Mouse (Mus musculus): ENCODE data around the gene Gid8. TPM values are rescaled to one million over a fixed set of nuclear protein-coding genes. Genes with fewer than 3 reads are reported as not detected.
A peak's percentile ranks its signal among the peaks of the same experiment; 100 is the strongest.

Gid8 gene
- polyA plus RNA-seq, 1 experiment from 2014 or later = 50.9 TPM

DNA sequence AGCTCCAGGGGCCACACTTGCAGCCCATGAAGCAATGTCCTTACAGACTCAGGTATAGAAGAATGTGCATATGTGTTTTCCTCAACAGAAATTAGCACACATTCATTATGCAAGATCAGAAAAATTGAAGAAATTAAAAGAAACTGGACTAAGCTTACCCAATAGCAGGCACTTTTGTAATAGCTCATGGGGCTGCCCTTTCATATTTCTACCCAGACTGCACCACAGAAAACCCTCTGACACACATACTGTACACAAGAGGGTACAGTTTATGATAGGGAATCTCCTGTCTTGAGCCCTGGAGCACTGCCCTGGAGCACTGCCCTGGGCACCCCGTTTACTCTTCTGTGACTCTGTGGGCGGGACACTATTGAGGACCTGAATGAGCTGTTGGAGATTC, 28.1 kb downstream of the Gid8 start:
- Histone ChIP-seq H3K27me3 (ENCODE audit: control insufficient read depth, insufficient read depth, low read depth, low read length) (no peaks in the 10 kb centered on the region; the same call in 1 of the 2 replicates), H3K27ac (ENCODE audit: low read length) (no peak overlapping the region), H3K36me3 (ENCODE audit: control insufficient read depth, insufficient read depth, low read length) (no peaks in the 10 kb centered on the region), H3K4me2 (ENCODE audit: low read depth, low read length) (no peak overlapping the region), H3K4me1 (replicated peaks; ENCODE audit: control insufficient read depth, insufficient read depth, low read length) (no peaks in the 10 kb centered on the region), H3K4me3 (ENCODE audit: low read length) (no peak overlapping the region), H3K9me3 (ENCODE audit: control insufficient read depth, low read length) (no peaks in the 10 kb centered on the region), H3K9ac (ENCODE audit: low read length) (no peak overlapping the region)
- no peak for ATAC-seq (ENCODE audit: low read depth)
- WGBS = 57% methylated on average over 2 of the region's 2 CpGs

DNA sequence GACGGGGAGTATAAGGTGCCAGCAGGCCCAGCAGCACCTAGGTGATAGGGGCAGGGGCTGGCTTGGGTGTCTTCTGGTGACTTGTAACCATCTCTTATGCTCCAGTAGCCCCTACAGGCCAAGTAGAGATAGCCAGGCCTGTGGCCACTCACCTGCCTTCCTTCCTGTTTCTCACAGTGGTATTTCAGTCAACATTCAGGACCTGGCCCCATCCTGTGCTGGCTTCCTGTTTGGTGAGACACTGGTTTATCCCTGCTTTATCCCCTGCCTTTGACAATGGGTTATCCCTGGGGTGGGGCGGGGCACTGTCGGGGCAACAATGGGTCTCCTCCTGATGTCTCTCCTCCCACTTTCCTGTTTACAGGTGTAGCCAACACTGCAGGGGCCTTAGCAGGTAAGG, 30.4 kb downstream of the Gid8 start:
- Histone ChIP-seq H3K4me3 (ENCODE audit: low read length) (no peak overlapping the region), H3K4me2 (ENCODE audit: low read depth, low read length) (no peak overlapping the region), H3K36me3 (ENCODE audit: control insufficient read depth, insufficient read depth, low read length) (no peaks in the 10 kb centered on the region), H3K27me3 (ENCODE audit: control insufficient read depth, insufficient read depth, low read depth, low read length) (no peaks in the 10 kb centered on the region), H3K9ac (ENCODE audit: low read length) (no peak overlapping the region), H3K27ac (ENCODE audit: low read length) (no peak overlapping the region), H3K9me3 (ENCODE audit: control insufficient read depth, low read length) (no peaks in the 10 kb centered on the region), H3K4me1 (replicated peaks; ENCODE audit: control insufficient read depth, insufficient read depth, low read length) (no peaks in the 10 kb centered on the region)
- 19% methylated on average over 3 of the region's 3 CpGs for WGBS
- no peak for ATAC-seq (ENCODE audit: low read depth)

- WGBS = 54% methylated on average over 7 of the region's 7 CpGs
- Histone ChIP-seq H3K4me2 (ENCODE audit: low read depth, low read length) (no peak overlapping the region), H3K4me1 (replicated peaks; ENCODE audit: control insufficient read depth, insufficient read depth, low read length) (no peaks in the 10 kb centered on the region), H3K27ac (ENCODE audit: low read length) (no peak overlapping the region), H3K36me3 (ENCODE audit: control insufficient read depth, insufficient read depth, low read length) (no peaks in the 10 kb centered on the region), H3K9me3 (ENCODE audit: control insufficient read depth, low read length) (no peaks in the 10 kb centered on the region), H3K9ac (ENCODE audit: low read length) (no peak overlapping the region), H3K4me3 (ENCODE audit: low read length) (no peak overlapping the region), H3K27me3 (ENCODE audit: control insufficient read depth, insufficient read depth, low read depth, low read length) (no peaks in the 10 kb centered on the region)
- ATAC-seq (ENCODE audit: low read depth) = no peak
Observed at GRCm38 (mm10) chr2:180741421-180741820, 31.5 kb downstream of the Gid8 start.

- Histone ChIP-seq H3K9ac (ENCODE audit: low read length) (no peak overlapping the region), H3K4me3 (ENCODE audit: low read length) (no peak overlapping the region), H3K27me3 (ENCODE audit: control insufficient read depth, insufficient read depth, low read depth, low read length) (no peaks in the 10 kb centered on the region), H3K9me3 (ENCODE audit: control insufficient read depth, low read length) (no peaks in the 10 kb centered on the region), H3K27ac (ENCODE audit: low read length) (no peak overlapping the region), H3K4me1 (replicated peaks; ENCODE audit: control insufficient read depth, insufficient read depth, low read length) (no peaks in the 10 kb centered on the region), H3K36me3 (ENCODE audit: control insufficient read depth, insufficient read depth, low read length) (no peaks in the 10 kb centered on the region), H3K4me2 (ENCODE audit: low read depth, low read length) (no peak overlapping the region)
- 76% methylated on average over 6 of the region's 6 CpGs for WGBS
- ATAC-seq (ENCODE audit: low read depth) = no peak
Observed at GRCm38 (mm10) chr2:180742820-180743219, 32.9 kb downstream of the Gid8 start.

DNA sequence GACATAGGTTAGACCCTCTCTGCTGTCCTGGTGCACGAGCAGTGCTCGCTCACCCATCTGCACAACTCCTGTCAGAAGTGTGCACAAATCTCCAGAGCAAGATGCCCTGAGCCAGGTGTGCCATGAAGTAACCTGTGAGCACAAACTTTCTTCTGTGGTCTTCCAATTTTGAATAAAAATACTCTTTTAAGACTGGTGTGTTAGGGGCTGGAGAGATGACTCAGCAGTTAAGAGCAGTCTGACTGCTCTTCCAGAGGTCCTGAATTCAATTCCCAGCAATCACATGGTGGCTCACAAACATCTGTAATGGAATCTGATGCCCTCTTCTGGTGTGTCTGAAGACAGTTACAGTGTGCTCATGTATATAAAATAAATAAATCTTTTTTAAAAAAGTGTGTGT, 33.4 kb downstream of the Gid8 start:
- Histone ChIP-seq H3K4me1 (replicated peaks; ENCODE audit: control insufficient read depth, insufficient read depth, low read length) (no peaks in the 10 kb centered on the region), H3K27me3 (ENCODE audit: control insufficient read depth, insufficient read depth, low read depth, low read length) (no peaks in the 10 kb centered on the region), H3K4me2 (ENCODE audit: low read depth, low read length) (no peak overlapping the region), H3K4me3 (ENCODE audit: low read length) (no peak overlapping the region), H3K27ac (ENCODE audit: low read length) (no peak overlapping the region), H3K36me3 (ENCODE audit: control insufficient read depth, insufficient read depth, low read length) (no peaks in the 10 kb centered on the region), H3K9ac (ENCODE audit: low read length) (no peak overlapping the region), H3K9me3 (ENCODE audit: control insufficient read depth, low read length) (no peaks in the 10 kb centered on the region)
- ATAC-seq (ENCODE audit: low read depth) = no peak
- WGBS = 81% methylated on average over 2 of the region's 2 CpGs

DNA sequence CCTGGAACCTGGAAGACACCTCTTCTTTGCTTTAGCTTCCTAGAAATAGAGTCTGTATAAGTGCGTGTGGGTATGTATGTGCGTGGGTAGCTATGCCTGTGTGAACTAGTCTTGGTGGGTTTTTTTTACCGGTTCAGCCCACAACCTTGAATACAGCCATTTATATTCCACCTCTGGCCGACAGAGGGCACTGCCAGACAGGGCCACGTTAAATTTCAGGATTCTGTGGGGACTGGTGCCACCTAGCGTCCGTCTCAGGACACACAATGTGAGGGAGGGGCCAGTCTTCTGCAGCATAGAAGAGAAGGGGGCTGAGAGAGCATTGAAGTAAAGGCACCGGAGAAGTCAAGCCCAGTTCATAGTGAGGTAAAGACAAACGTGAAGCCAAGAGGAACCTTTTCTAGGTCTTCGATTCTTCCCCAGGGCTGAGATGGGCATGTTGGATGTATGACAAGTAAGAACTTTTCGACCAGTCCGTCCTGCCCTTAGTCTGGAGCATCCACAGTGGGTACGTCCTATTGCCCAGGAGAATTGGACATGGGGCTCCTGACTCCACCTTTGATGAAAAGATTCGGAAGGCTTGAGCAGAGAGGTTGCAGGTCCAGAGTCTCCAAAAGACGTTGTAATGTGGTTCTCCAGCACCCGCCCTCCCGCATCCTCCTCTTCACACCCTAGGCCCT, 35.5 kb downstream of the Gid8 start:
- no peak overlapping the region for H3K27ac ChIP-seq (ENCODE audit: low read length)
- 32% methylated on average over 17 of the region's 17 CpGs for WGBS

GRCm38 (mm10) chr2:180746569-180747192, 36.8 kb downstream of the Gid8 start:
- no peak overlapping the region for H3K4me2 ChIP-seq (ENCODE audit: low read depth, low read length)
- 43% methylated on average over 5 of the region's 5 CpGs for WGBS

More for the DNA sequence above, 35.5 kb downstream of the Gid8 start:
- peak; percentile 69 for ATAC-seq (ENCODE audit: low read depth)
- no peaks in the 10 kb centered on the region for H3K27me3 ChIP-seq (ENCODE audit: control insufficient read depth, insufficient read depth, low read depth, low read length)
- H3K4me3 ChIP-seq (ENCODE audit: low read length) = no peak overlapping the region
- no peak overlapping the region for H3K9ac ChIP-seq (ENCODE audit: low read length)
- H3K9me3 ChIP-seq (ENCODE audit: control insufficient read depth, low read length) = no peaks in the 10 kb centered on the region
- H3K4me1 ChIP-seq (replicated peaks; ENCODE audit: control insufficient read depth, insufficient read depth, low read length) = no peaks in the 10 kb centered on the region
- no peaks in the 10 kb centered on the region for H3K36me3 ChIP-seq (ENCODE audit: control insufficient read depth, insufficient read depth, low read length)
- H3K4me2 ChIP-seq (ENCODE audit: low read depth, low read length) = no peak overlapping the region

GRCm38 (mm10) chr2:180748904-180749303, 39.0 kb downstream of the Gid8 start:
- Histone ChIP-seq H3K4me3 (ENCODE audit: low read length) (no peak overlapping the region), H3K9ac (ENCODE audit: low read length) (no peak overlapping the region), H3K4me1 (replicated peaks; ENCODE audit: control insufficient read depth, insufficient read depth, low read length) (no peaks in the 10 kb centered on the region), H3K27me3 (ENCODE audit: control insufficient read depth, insufficient read depth, low read depth, low read length) (no peaks in the 10 kb centered on the region), H3K9me3 (ENCODE audit: control insufficient read depth, low read length) (no peaks in the 10 kb centered on the region), H3K27ac (ENCODE audit: low read length) (no peak overlapping the region), H3K4me2 (ENCODE audit: low read depth, low read length) (no peak overlapping the region), H3K36me3 (ENCODE audit: control insufficient read depth, insufficient read depth, low read length) (no peaks in the 10 kb centered on the region)
- 42% methylated on average over 5 of the region's 5 CpGs for WGBS
- ATAC-seq (ENCODE audit: low read depth) = no peak

More at GRCm38 (mm10) chr2:180746569-180747192, 36.8 kb downstream of the Gid8 start:
- Histone ChIP-seq H3K36me3 (ENCODE audit: control insufficient read depth, insufficient read depth, low read length) (no peaks in the 10 kb centered on the region), H3K4me1 (replicated peaks; ENCODE audit: control insufficient read depth, insufficient read depth, low read length) (no peaks in the 10 kb centered on the region), H3K4me3 (ENCODE audit: low read length) (no peak overlapping the region), H3K27me3 (ENCODE audit: control insufficient read depth, insufficient read depth, low read depth, low read length) (no peaks in the 10 kb centered on the region), H3K9ac (ENCODE audit: low read length) (no peak overlapping the region), H3K27ac (ENCODE audit: low read length) (no peak overlapping the region), H3K9me3 (ENCODE audit: control insufficient read depth, low read length) (no peaks in the 10 kb centered on the region)
- ATAC-seq (ENCODE audit: low read depth) = no peak

GRCm38 (mm10) chr2:180754976-180755688, 45.2 kb downstream of the Gid8 start:
- 72% methylated on average over 5 of the region's 5 CpGs for WGBS
- H3K4me3 ChIP-seq (ENCODE audit: low read length) = no peak overlapping the region
- H3K27ac ChIP-seq (ENCODE audit: low read length) = no peak overlapping the region
- no peaks in the 10 kb centered on the region for H3K27me3 ChIP-seq (ENCODE audit: control insufficient read depth, insufficient read depth, low read depth, low read length)
- H3K9ac ChIP-seq (ENCODE audit: low read length) = no peak overlapping the region
- H3K9me3 ChIP-seq (ENCODE audit: control insufficient read depth, low read length) = no peaks in the 10 kb centered on the region
- no peaks in the 10 kb centered on the region for H3K36me3 ChIP-seq (ENCODE audit: control insufficient read depth, insufficient read depth, low read length)
- no peak overlapping the region for H3K4me2 ChIP-seq (ENCODE audit: low read depth, low read length)
- no peak for ATAC-seq (ENCODE audit: low read depth)
- H3K4me1 ChIP-seq (replicated peaks; ENCODE audit: control insufficient read depth, insufficient read depth, low read length) = no peaks in the 10 kb centered on the region

All from lung, embryonic 16.5 days (tissue).